Mouse (Mus musculus) neural tube, embryonic 13.5 days (tissue): ENCODE data around the gene Foxk1. TPM values are rescaled to one million over a fixed set of nuclear protein-coding genes. Genes with fewer than 3 reads are reported as not detected.

Source experiments
- ATAC-seq: fragments of 200-750 bp; cut with Nextera tagmentation; 2 replicates; pipeline ENCODE4 v1.8.0; 2017; ENCODE audit warnings: low read depth, mild to moderate bottlenecking, moderate TSS enrichment, moderate library complexity
- H3K27ac ChIP-seq: fragments of 300-500 bp; sonication (generic); replicated peaks from 2 replicates; pipeline ENCODE4 v1.5.1; 2015; ENCODE audit warnings: moderate library complexity, mild to moderate bottlenecking, inconsistent platforms
- H3K27me3 ChIP-seq: fragments of 300-500 bp; sonication (generic); 2 replicates; pipeline ENCODE4 v1.6.1; 2015; ENCODE audit warnings: mild to moderate bottlenecking, inconsistent platforms
- H3K36me3 ChIP-seq: fragments of 300-500 bp; sonication (generic); 2 replicates; pipeline ENCODE4 v1.6.1; 2015; ENCODE audit warnings: mild to moderate bottlenecking, inconsistent platforms
- H3K4me1 ChIP-seq: fragments of 300-500 bp; sonication (generic); replicated peaks from 2 replicates; pipeline ENCODE4 v1.6.1; 2015; ENCODE audit warnings: inconsistent platforms
- H3K4me2 ChIP-seq: fragments of 300-500 bp; sonication (generic); 2 replicates; pipeline ENCODE4 v1.6.1; 2015; ENCODE audit warnings: inconsistent platforms, mild to moderate bottlenecking, moderate library complexity
- H3K4me3 ChIP-seq: fragments of 300-500 bp; sonication (generic); 2 replicates; pipeline ENCODE4 v1.5.1; 2015; ENCODE audit warnings: mild to moderate bottlenecking, inconsistent platforms
- H3K9ac ChIP-seq: fragments of 300-500 bp; sonication (generic); 2 replicates; pipeline ENCODE4 v1.6.1; 2015; ENCODE audit warnings: moderate library complexity, mild to moderate bottlenecking, inconsistent platforms
- H3K9me3 ChIP-seq: fragments of 300-500 bp; sonication (generic); 2 replicates; pipeline ENCODE4 v1.6.1; 2016; ENCODE audit warnings: inconsistent platforms
- WGBS: fragments of 180-500 bp; shearing (Covaris S2); methylation state at CpG from one replicate; pipeline ENCODE4 v1.1.7; 2015; 5-methylcytosine and 5-hydroxymethylcytosine counted together
- polyA plus RNA-seq: library from polyadenylated mRNA; unstranded; fragments of >200 nt; fragmentation: Nextera tagmentation; extraction: Ambion mirVana; gene quantifications from 2 replicates; pipeline ENCODE4 v1.2.1, GENCODE M21; 2015

The Foxk1 gene
- polyA plus RNA-seq, 1 experiment from 2014 or later = 7.2 TPM

- Histone ChIP-seq H3K4me3 (no peak overlapping the region), H3K9ac (no peak overlapping the region), H3K27ac (no peak overlapping the region), H3K4me1 (peaks cover 5% of the 10 kb centered on the region; the same call in 1 of the 2 replicates), H3K4me2 (no peak overlapping the region), H3K36me3 (peaks cover 85% of the 10 kb centered on the region), H3K9me3 (no peaks in the 10 kb centered on the region), H3K27me3 (no peaks in the 10 kb centered on the region)
- 94% methylated on average over 13 of the region's 13 CpGs for WGBS
- ATAC-seq = no peak
Measured at GRCm38 (mm10) chr5:142453742-142454141, 52.4 kb downstream of the Foxk1 start.

GRCm38 (mm10) chr5:142456318-142456717, 55.0 kb downstream of the Foxk1 start:
- peaks cover 5% of the 10 kb centered on the region; the same call in 1 of the 2 replicates for H3K4me1 ChIP-seq
- no peaks in the 10 kb centered on the region for H3K9me3 ChIP-seq
- H3K4me2 ChIP-seq = no peak overlapping the region
- peaks cover 68% of the 10 kb centered on the region for H3K36me3 ChIP-seq
- no peak overlapping the region for H3K4me3 ChIP-seq
- H3K9ac ChIP-seq = no peak overlapping the region
- H3K27ac ChIP-seq = no peak overlapping the region; the same call in 1 of the 2 replicates
- ATAC-seq = no peak
- 60% methylated on average over 15 of the region's 15 CpGs for WGBS
- no peaks in the 10 kb centered on the region for H3K27me3 ChIP-seq

DNA sequence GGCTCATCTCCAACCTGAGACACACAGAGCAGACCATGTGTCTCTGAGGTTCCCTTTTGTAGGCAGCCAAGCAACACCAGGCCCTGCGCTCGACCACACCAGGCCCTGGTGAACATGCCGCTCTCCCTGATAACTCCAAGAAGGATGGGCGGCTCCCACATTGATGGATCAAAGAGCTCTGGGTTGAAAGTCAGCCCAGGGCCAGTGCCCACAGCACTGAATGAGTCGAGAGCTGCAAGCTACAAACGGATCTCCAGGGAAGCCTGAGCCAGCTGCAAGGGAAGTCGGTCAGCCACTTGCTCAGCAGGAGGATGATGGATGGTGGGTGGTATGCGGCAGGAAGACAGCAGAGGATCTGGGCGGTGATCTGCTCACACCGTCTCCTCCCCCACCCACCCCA, 56.0 kb downstream of the Foxk1 start:
- H3K36me3 ChIP-seq = peaks cover 71% of the 10 kb centered on the region
- no peaks in the 10 kb centered on the region for H3K9me3 ChIP-seq
- H3K4me3 ChIP-seq = no peak overlapping the region
- peak overlapping the region; percentile 22; the same call in 1 of the 2 replicates for H3K9ac ChIP-seq
- ATAC-seq = no peak
- H3K27ac ChIP-seq = peak overlapping the region; percentile 69
- no peaks in the 10 kb centered on the region for H3K27me3 ChIP-seq
- no peak overlapping the region for H3K4me2 ChIP-seq
- H3K4me1 ChIP-seq = peaks cover 5% of the 10 kb centered on the region; the same call in 1 of the 2 replicates
- 58% methylated on average over 10 of the region's 10 CpGs for WGBS

DNA sequence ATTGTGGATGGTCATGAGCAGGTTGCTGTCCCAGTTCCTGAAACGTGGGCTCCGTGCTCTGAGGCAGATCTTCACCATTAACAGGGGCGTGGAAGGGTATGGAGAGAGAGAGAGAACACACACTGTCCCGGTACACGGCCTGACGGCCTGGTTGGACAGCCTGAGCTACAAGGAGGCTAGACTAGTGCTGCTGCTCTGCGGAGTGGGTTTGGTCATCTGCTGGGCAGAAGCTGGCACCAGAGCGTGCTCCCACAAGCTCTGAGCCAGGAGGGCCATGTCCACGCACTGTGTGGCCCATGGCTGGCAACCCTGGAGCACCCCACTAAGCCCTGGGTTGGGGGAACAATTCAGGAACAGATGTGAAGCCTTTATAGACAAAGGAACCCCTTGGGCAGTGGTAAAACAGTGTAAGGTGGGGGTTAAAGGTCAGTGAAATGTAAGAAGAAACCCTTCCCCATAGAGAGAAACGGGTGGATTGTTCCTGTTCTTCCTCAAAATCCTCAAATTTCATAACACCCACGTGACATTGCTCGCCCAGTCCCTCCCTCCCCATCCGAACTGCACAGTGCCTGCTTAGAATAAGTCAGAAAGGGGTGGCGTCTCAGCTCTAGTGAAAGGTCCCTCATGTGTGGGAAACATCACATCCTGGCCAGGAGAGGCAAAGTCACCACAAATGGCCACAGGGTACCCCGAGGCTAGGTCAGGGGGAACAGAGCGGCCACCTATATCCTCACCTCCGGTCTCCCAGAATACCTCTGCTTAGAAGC, 57.7 kb downstream of the Foxk1 start:
- Histone ChIP-seq H3K36me3 (peaks cover 59% of the 10 kb centered on the region), H3K4me2 (no peak overlapping the region), H3K27me3 (no peaks in the 10 kb centered on the region), H3K27ac (no peak overlapping the region), H3K9me3 (no peaks in the 10 kb centered on the region), H3K9ac (no peak overlapping the region), H3K4me1 (peaks cover 11% of the 10 kb centered on the region), H3K4me3 (no peak overlapping the region)
- no peak for ATAC-seq
- 86% methylated on average over 17 of the region's 17 CpGs for WGBS

DNA sequence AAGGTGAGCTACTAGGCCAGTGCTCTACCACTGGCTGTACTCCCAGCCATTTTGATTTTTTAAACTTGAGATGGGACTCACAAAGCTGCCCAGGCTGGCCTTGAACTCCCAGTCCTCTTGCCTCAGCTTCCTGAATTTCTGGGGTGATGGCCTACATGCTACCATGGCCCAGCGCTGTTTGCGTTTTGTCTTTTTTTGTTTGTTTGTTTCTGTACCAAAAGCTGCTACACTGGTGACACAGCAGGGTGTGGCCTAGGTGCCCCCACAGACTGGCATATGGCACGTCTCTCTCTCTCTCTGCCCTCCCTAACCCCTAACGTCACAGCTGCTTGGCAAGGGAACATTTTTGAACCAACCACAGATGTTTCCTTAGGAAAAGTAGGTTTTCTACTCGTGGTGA, 58.5 kb downstream of the Foxk1 start:
- Histone ChIP-seq H3K4me1 (peaks cover 18% of the 10 kb centered on the region), H3K9ac (no peak overlapping the region), H3K9me3 (no peaks in the 10 kb centered on the region), H3K36me3 (peaks cover 50% of the 10 kb centered on the region), H3K27ac (0 out of 2 replicates have a peak overlapping the region, but pooled peaks have one; percentile 33), H3K4me2 (no peak overlapping the region), H3K27me3 (no peaks in the 10 kb centered on the region), H3K4me3 (no peak overlapping the region)
- ATAC-seq = no peak
- WGBS = 71% methylated on average over 5 of the region's 5 CpGs

GRCm38 (mm10) chr5:142461942-142462640, 60.8 kb downstream of the Foxk1 start:
- H3K4me2 ChIP-seq = no peak overlapping the region
- H3K4me1 ChIP-seq = peaks cover 21% of the 10 kb centered on the region
- H3K9me3 ChIP-seq = no peaks in the 10 kb centered on the region
- H3K27me3 ChIP-seq = no peaks in the 10 kb centered on the region
- H3K27ac ChIP-seq = no peak overlapping the region
- ATAC-seq = no peak
- H3K4me3 ChIP-seq = no peak overlapping the region
- no peak overlapping the region for H3K9ac ChIP-seq
- H3K36me3 ChIP-seq = peaks cover 35% of the 10 kb centered on the region
- WGBS = 94% methylated on average over 7 of the region's 7 CpGs

GRCm38 (mm10) chr5:142462641-142462948, 61.3 kb downstream of the Foxk1 start:
- Histone ChIP-seq H3K4me1 (peaks cover 21% of the 10 kb centered on the region), H3K36me3 (peaks cover 35% of the 10 kb centered on the region), H3K4me3 (no peak overlapping the region), H3K9ac (no peak overlapping the region), H3K4me2 (no peak overlapping the region), H3K9me3 (no peaks in the 10 kb centered on the region), H3K27me3 (no peaks in the 10 kb centered on the region), H3K27ac (no peak overlapping the region)
- ATAC-seq = no peak
- 93% methylated on average over 2 of the region's 2 CpGs for WGBS

- peaks cover 35% of the 10 kb centered on the region for H3K36me3 ChIP-seq
- peak overlapping the region; percentile 69 for H3K4me3 ChIP-seq
- peak overlapping the region; percentile 72 for H3K9ac ChIP-seq
- H3K9me3 ChIP-seq = no peaks in the 10 kb centered on the region
- peak overlapping the region; percentile 95 for H3K4me2 ChIP-seq
- WGBS = 85% methylated on average over 6 of the region's 6 CpGs
- ATAC-seq = no peak; the same call in 1 of the 2 replicates
- H3K27me3 ChIP-seq = no peaks in the 10 kb centered on the region
- H3K27ac ChIP-seq = peak overlapping the region; percentile 91
- H3K4me1 ChIP-seq = peaks cover 20% of the 10 kb centered on the region
Measured at GRCm38 (mm10) chr5:142463011-142463410, 61.7 kb downstream of the Foxk1 start.

GRCm38 (mm10) chr5:142463461-142464454, 62.5 kb downstream of the Foxk1 start, which contains the start of gene Ap5z1:
TSS of gene Ap5z1 (plus strand) at chr5:142463944.
- H3K4me1 ChIP-seq = peaks cover 16% of the 10 kb centered on the region
- no peaks in the 10 kb centered on the region for H3K27me3 ChIP-seq
- H3K9ac ChIP-seq = peak within 1 kb of the TSS; percentile 79
- WGBS = 2% methylated on average over 60 of the region's 60 CpGs
- no peaks in the 10 kb centered on the region for H3K9me3 ChIP-seq
- ATAC-seq = peak; percentile 88
- H3K4me2 ChIP-seq = peak within 1 kb of the TSS; percentile 95
- peaks cover 35% of the 10 kb centered on the region for H3K36me3 ChIP-seq
- peak within 1 kb of the TSS; percentile 69 for H3K4me3 ChIP-seq
- peak within 1 kb of the TSS; percentile 91 for H3K27ac ChIP-seq

DNA sequence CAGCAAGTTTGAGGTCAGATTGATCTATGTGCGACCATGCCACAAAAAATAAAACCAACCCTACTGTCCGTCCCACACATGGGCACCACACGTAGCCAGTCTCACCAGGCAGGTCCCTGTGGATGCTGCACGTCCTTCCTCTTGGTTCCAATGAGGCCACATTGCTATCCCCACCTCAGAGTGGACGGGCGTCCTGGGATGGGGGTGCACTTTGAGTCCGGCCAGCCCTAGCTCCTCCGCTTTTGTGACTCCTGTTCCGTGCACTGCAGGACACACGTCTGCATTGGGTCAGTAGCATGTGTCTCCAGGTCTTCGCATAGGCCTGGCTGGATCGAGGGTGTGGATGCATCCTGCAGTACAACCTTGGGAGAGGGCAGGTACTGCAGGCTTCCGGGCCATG, 67.1 kb downstream of the Foxk1 start:
- H3K9me3 ChIP-seq = no peaks in the 10 kb centered on the region
- H3K4me2 ChIP-seq = no peak overlapping the region
- H3K27me3 ChIP-seq = no peaks in the 10 kb centered on the region
- no peak overlapping the region for H3K9ac ChIP-seq
- no peak for ATAC-seq
- 95% methylated on average over 13 of the region's 13 CpGs for WGBS
- peaks cover 57% of the 10 kb centered on the region for H3K36me3 ChIP-seq
- H3K27ac ChIP-seq = no peak overlapping the region
- no peak overlapping the region for H3K4me3 ChIP-seq
- H3K4me1 ChIP-seq = peaks cover 15% of the 10 kb centered on the region

DNA sequence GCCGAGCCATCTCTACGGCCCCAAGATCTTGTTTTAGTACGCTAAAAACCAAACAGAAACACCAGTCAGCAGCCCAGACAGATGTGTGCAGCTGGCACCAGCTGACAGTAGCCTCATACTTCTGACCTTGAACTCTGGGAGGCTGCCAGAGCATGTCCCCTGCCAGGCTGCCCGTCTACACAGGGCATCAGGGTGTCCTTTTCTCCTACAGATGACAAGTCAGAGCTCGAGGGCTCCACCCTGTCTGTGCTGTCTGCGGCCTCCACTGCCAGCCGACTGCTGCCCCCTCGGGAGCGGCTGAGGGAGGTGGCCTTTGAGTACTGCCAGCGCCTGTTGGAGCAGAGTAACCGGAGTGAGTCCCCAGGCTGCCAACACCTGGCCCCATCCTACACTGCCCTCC, 68.5 kb downstream of the Foxk1 start:
- H3K9me3 ChIP-seq = no peaks in the 10 kb centered on the region

More for the DNA sequence above, 68.5 kb downstream of the Foxk1 start:
- peaks cover 18% of the 10 kb centered on the region for H3K4me1 ChIP-seq
- H3K4me2 ChIP-seq = no peak overlapping the region
- H3K27me3 ChIP-seq = no peaks in the 10 kb centered on the region
- H3K9ac ChIP-seq = no peak overlapping the region
- no peak overlapping the region for H3K4me3 ChIP-seq
- H3K36me3 ChIP-seq = peaks cover 64% of the 10 kb centered on the region
- 92% methylated on average over 11 of the region's 11 CpGs for WGBS
- no peak for ATAC-seq
- H3K27ac ChIP-seq = no peak overlapping the region
